Mouse (Mus musculus) small intestine, adult 2 months (tissue): ENCODE results near the gene Gm4969.

Experiments
- CTCF ChIP-seq: fragments of 200-500 bp; IDR thresholded peaks from 2 replicates; pipeline ENCODE4 v1.5.1; 2012; ENCODE audit warnings: low read depth, mild to moderate bottlenecking, control low read depth, inconsistent platforms, low read length, moderate library complexity, mixed read lengths; ENCODE audit not compliant: insufficient replicate concordance, insufficient read length; ENCODE audit errors: extremely low read depth
- POLR2A ChIP-seq: fragments of 200-500 bp; IDR thresholded peaks from 2 replicates; pipeline ENCODE4 v1.6.1; 2012; ENCODE audit warnings: low read depth, mild to moderate bottlenecking, control low read depth, inconsistent platforms, low read length, moderate library complexity

GRCm38 (mm10) chr7:19052345-19053135 lies 65.6 kb downstream of the Gm4969 start:
- no peak for TF ChIP-seq CTCF
- TF ChIP-seq POLR2A: no peak
